Mouse (Mus musculus) spleen, adult 2 months (tissue): ENCODE results near the gene Chn2. TPM values are rescaled to one million over a fixed set of nuclear protein-coding genes. Genes with fewer than 3 reads are reported as not detected.

Source experiments
- DNase-seq, 2 experiments: peaks; one replicate each; pipeline versions ENCODE4 v3.0.0 to v3.0.0-alpha.2; 2012 to 2021; ENCODE audit warnings: low spot score in 2 of 2, low read depth in 1 of 2
- H3K27ac ChIP-seq: fragments of 200-500 bp; 2 replicates; pipeline ENCODE4 v1.5.1; 2012; ENCODE audit warnings: low read length, inconsistent platforms; ENCODE audit not compliant: insufficient read depth
- H3K27me3 ChIP-seq: fragments of 200-500 bp; 2 replicates; pipeline ENCODE4 v1.6.1; 2012; ENCODE audit warnings: mild to moderate bottlenecking, moderate library complexity, low read length, inconsistent platforms; ENCODE audit not compliant: control insufficient read depth, insufficient read depth
- H3K36me3 ChIP-seq: fragments of 200-500 bp; 2 replicates; pipeline ENCODE4 v1.6.1; 2012; ENCODE audit warnings: mild to moderate bottlenecking, low read length, inconsistent platforms; ENCODE audit not compliant: control insufficient read depth, insufficient read depth
- H3K4me1 ChIP-seq: fragments of 200-500 bp; 2 replicates; pipeline ENCODE4 v1.6.1; 2011; ENCODE audit warnings: inconsistent platforms; ENCODE audit not compliant: control insufficient read depth, insufficient read depth, insufficient read length
- H3K4me3 ChIP-seq: fragments of 200-500 bp; 2 replicates; pipeline ENCODE4 v1.5.1; 2011; ENCODE audit warnings: mild to moderate bottlenecking, inconsistent platforms; ENCODE audit not compliant: insufficient read depth, insufficient read length; ENCODE audit errors: extremely low read depth
- CTCF ChIP-seq: fragments of 200-500 bp; IDR thresholded peaks from 2 replicates; pipeline ENCODE4 v1.5.1; 2011; ENCODE audit warnings: mild to moderate bottlenecking, inconsistent platforms; ENCODE audit not compliant: insufficient read depth, insufficient read length, insufficient replicate concordance; ENCODE audit errors: extremely low read depth
- POLR2A ChIP-seq: fragments of 200-500 bp; IDR thresholded peaks from 2 replicates; pipeline ENCODE4 v1.6.1; 2011; ENCODE audit warnings: low read depth, low read length, inconsistent platforms
- WGBS: fragments of 180-500 bp; shearing (Covaris S2); methylation state at CpG from one replicate; pipeline ENCODE4 v1.1.7; 2018; 5-methylcytosine and 5-hydroxymethylcytosine counted together
- polyA plus RNA-seq: library from polyadenylated mRNA; depleted of rRNA; stranded (reverse); fragments of >200 nt; gene quantifications from 2 replicates; pipeline ENCODE4 v1.2.3, GENCODE M21; 2012

Chn2 gene
- polyA plus RNA-seq, 1 experiment = 8.4 TPM

DNA sequence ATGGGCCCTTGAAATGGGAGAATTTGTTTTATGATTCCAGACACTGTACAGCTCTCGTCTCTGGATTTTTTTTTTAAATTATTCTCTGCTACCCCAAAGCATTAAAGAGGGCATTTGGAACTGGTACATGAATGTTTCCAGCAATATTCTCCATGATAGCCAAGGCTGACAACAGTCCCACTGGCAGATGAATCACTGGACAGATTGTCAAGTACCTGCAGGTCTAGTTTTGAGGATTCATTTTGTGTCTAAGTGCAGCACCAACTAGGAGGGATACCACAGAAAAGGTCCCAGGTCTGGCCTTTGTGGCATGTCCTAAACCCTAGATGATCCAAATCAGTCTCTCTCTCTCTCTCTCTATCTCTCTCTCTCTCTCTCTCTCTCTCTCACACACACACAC, 89.3 kb downstream of the Chn2 start:
- Histone ChIP-seq H3K27ac (no peak overlapping the region), H3K27me3 (no peaks in the 10 kb centered on the region), H3K4me3 (no peak overlapping the region), H3K4me1 (peaks cover 6% of the 10 kb centered on the region; the same call in 1 of the 2 replicates), H3K36me3 (no peaks in the 10 kb centered on the region)
- DNase-seq = no peak
- WGBS = 95% methylated on average over 1 of the region's 1 CpGs
- TF ChIP-seq CTCF (no peak), POLR2A (no peak)

DNA sequence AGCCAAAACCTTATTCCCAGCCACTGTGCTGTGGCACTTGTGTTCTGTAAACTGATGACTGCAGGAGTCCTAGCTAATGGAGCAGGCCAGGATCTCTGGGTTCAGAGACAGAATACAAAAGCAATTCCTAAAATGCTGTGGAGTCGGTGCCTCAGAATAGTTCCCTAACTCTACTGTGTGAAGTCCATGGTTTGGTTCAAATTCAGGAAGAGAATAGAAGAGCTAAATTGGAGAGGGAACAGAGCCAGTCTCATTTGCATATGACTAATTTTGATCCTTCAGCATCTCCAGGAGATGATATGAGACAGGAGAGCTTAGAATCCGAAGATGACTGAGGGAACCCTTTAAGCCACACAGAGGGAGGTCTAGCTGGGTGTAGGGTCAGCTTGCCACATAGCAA, 90.2 kb downstream of the Chn2 start:
- peaks cover 6% of the 10 kb centered on the region; the same call in 1 of the 2 replicates for H3K4me1 ChIP-seq
- TF ChIP-seq POLR2A (no peak), CTCF (no peak)
- H3K27me3 ChIP-seq = no peaks in the 10 kb centered on the region
- WGBS = 87% methylated on average over 2 of the region's 2 CpGs
- DNase-seq = no peak
- no peak overlapping the region for H3K4me3 ChIP-seq
- no peaks in the 10 kb centered on the region for H3K36me3 ChIP-seq
- H3K27ac ChIP-seq = no peak overlapping the region

GRCm38 (mm10) chr6:54130881-54131280, 91.5 kb downstream of the Chn2 start:
- H3K36me3 ChIP-seq = no peaks in the 10 kb centered on the region
- TF ChIP-seq CTCF = no peak
- no peaks in the 10 kb centered on the region for H3K27me3 ChIP-seq
- H3K4me3 ChIP-seq = no peak overlapping the region
- 91% methylated on average over 3 of the region's 3 CpGs for WGBS
- H3K4me1 ChIP-seq = peaks cover 6% of the 10 kb centered on the region; the same call in 1 of the 2 replicates
- no peak for DNase-seq
- no peak overlapping the region for H3K27ac ChIP-seq

- no peak for DNase-seq
- Histone ChIP-seq H3K4me1 (peaks cover 2% of the 10 kb centered on the region; the same call in 1 of the 2 replicates), H3K27me3 (no peaks in the 10 kb centered on the region), H3K36me3 (no peaks in the 10 kb centered on the region), H3K27ac (no peak overlapping the region), H3K4me3 (no peak overlapping the region)
- 77% methylated on average over 1 of the region's 1 CpGs for WGBS
- TF ChIP-seq CTCF = no peak
Measured at GRCm38 (mm10) chr6:54132576-54132975, 93.2 kb downstream of the Chn2 start.

DNA sequence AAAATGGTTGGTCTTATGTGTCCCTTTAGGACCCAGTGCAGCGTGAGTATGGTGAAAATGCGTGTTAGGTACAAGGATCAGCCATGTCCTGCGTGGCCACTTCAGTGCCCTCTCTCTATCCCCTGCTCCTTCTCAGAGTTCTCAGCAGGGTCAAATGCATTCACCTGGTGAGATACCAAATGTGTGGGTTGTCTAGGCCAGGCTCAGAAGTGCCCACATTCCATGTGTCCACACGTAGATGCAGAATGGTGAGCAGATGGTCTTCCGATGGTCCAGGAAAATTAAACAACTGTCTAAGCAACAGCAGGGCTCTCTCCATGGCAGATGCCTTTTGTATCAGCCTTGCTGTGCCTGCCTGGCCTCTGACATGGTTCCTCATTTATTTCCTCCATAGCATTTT, 93.9 kb downstream of the Chn2 start:
- H3K4me3 ChIP-seq = no peak overlapping the region
- no peak for DNase-seq
- H3K27ac ChIP-seq = no peak overlapping the region
- WGBS = 92% methylated on average over 5 of the region's 5 CpGs
- H3K36me3 ChIP-seq = no peaks in the 10 kb centered on the region
- no peaks in the 10 kb centered on the region; the same call in 1 of the 2 replicates for H3K4me1 ChIP-seq
- TF ChIP-seq CTCF (no peak), POLR2A (no peak)
- no peaks in the 10 kb centered on the region for H3K27me3 ChIP-seq

- Histone ChIP-seq H3K27ac (no peak overlapping the region), H3K27me3 (no peaks in the 10 kb centered on the region), H3K4me3 (no peak overlapping the region), H3K36me3 (no peaks in the 10 kb centered on the region), H3K4me1 (peaks cover 8% of the 10 kb centered on the region)
- TF ChIP-seq CTCF (no peak), POLR2A (no peak)
- no peak for DNase-seq
- 94% methylated on average over 9 of the region's 9 CpGs for WGBS
Measured at GRCm38 (mm10) chr6:54138157-54138556, 98.8 kb downstream of the Chn2 start.

DNA sequence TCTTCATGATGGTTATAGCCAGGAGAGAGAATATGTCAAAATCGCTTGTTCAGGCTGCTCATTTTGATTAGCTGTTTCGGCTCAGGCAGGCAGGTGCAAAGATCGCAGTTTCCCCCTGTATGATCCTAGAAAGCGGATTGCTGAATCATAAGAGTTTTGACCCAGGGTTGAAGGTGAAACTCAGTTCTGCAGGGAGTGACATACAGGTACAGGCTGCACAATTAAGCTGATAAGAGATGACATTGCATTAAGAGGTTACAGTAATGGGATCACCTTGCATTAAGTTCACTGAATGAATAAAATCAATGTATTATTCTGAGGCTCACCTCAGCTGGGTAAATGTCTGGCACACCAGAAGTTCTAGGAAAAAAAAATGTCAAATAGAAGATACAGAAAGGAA, 101.1 kb downstream of the Chn2 start:
- Histone ChIP-seq H3K27ac (no peak overlapping the region), H3K4me1 (peaks cover 21% of the 10 kb centered on the region), H3K4me3 (no peak overlapping the region), H3K36me3 (no peaks in the 10 kb centered on the region), H3K27me3 (no peaks in the 10 kb centered on the region)
- WGBS = 95% methylated on average over 4 of the region's 4 CpGs
- TF ChIP-seq POLR2A (no peak), CTCF (no peak)
- no peak for DNase-seq

DNA sequence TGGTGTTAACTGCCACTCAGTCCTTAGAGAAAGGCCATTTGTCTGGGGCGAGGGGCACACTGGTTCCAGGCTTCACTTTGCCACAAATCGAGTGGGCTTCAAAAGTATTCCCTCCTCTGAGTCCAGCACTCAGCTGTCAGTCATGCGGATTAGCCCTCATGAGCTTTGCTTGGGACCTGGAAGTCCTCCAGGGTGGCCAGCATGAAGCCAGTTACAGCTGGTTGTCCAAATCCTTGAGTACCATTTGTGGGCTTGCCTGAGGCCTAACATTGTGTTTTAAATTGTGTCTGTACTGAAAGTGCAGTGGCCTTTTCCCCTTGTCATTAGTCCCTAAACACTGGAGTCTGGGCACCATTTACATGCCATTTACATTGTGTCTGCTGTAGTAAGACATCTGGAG, 101.8 kb downstream of the Chn2 start:
- peaks cover 21% of the 10 kb centered on the region for H3K4me1 ChIP-seq
- no peak overlapping the region for H3K4me3 ChIP-seq
- DNase-seq = no peak
- H3K36me3 ChIP-seq = no peaks in the 10 kb centered on the region
- no peaks in the 10 kb centered on the region for H3K27me3 ChIP-seq
- no peak overlapping the region for H3K27ac ChIP-seq
- WGBS = 89% methylated on average over 3 of the region's 3 CpGs
- TF ChIP-seq POLR2A = no peak
- no peak for TF ChIP-seq CTCF
